Mouse (Mus musculus) heart, adult 2 months (tissue): ENCODE results near the gene Ppp1r14a. TPM values are rescaled to one million over a fixed set of nuclear protein-coding genes. Genes with fewer than 3 reads are reported as not detected.

Experiments used
- DNase-seq, 2 experiments: peaks; one replicate each; pipeline ENCODE4 v3.0.0; 2021
- H3K27ac ChIP-seq: fragments of 200-600 bp; 2 replicates; pipeline ENCODE4 v1.8.1; 2022
- H3K27me3 ChIP-seq: fragments of 200-500 bp; 2 replicates; pipeline ENCODE4 v1.6.1; 2012; ENCODE audit warnings: mild to moderate bottlenecking, low read length, inconsistent platforms, mixed read lengths; ENCODE audit not compliant: control insufficient read depth, insufficient read depth
- H3K36me3 ChIP-seq: fragments of 200-500 bp; 2 replicates; pipeline ENCODE4 v1.6.1; 2012; ENCODE audit warnings: low read length, inconsistent platforms; ENCODE audit not compliant: control insufficient read depth, insufficient read depth
- H3K4me1 ChIP-seq: fragments of 200-500 bp; 2 replicates; pipeline ENCODE4 v1.6.1; 2011; ENCODE audit warnings: low read length; ENCODE audit not compliant: control insufficient read depth, insufficient read depth
- H3K4me3 ChIP-seq: fragments of 200-600 bp; 2 replicates; pipeline ENCODE4 v1.8.1; 2022
- H3K79me2 ChIP-seq: fragments of 200-500 bp; replicated peaks from 2 replicates; pipeline ENCODE4 v1.6.1; 2012; ENCODE audit warnings: mild to moderate bottlenecking, inconsistent platforms, low read length, moderate library complexity, mixed read lengths; ENCODE audit not compliant: control insufficient read depth, insufficient read depth
- H3K9ac ChIP-seq: fragments of 200-500 bp; 2 replicates; pipeline ENCODE4 v1.6.1; 2012; ENCODE audit warnings: low read depth, mild to moderate bottlenecking, control low read depth, inconsistent platforms, low read length, mixed read lengths
- CTCF ChIP-seq: fragments of 200-600 bp; IDR thresholded peaks from 2 replicates; pipeline ENCODE4 v1.8.1; 2022; ENCODE audit warnings: antibody characterized with exemption, mild to moderate bottlenecking, moderate library complexity
- EP300 ChIP-seq: fragments of 200-500 bp; IDR thresholded peaks from 2 replicates; pipeline ENCODE4 v1.6.1; 2011; ENCODE audit warnings: low read depth, low read length, control low read depth; ENCODE audit not compliant: insufficient read depth
- POLR2A ChIP-seq: fragments of 200-500 bp; IDR thresholded peaks from 2 replicates; pipeline ENCODE4 v1.6.1; 2011; ENCODE audit warnings: mild to moderate bottlenecking, low read depth, low read length, control low read depth; ENCODE audit not compliant: insufficient read depth
- WGBS: fragments of 180-500 bp; shearing (Covaris S2); methylation state at CpG from one replicate; pipeline ENCODE4 v1.1.7; 2018; 5-methylcytosine and 5-hydroxymethylcytosine counted together
- intact Hi-C: fragments of 180-260 bp; cut with DNase I; formaldehyde crosslinking; loops from one replicate; pipeline ENCODE4 v1.15.1; 2025
- polyA plus RNA-seq: library from polyadenylated mRNA; depleted of rRNA; stranded (reverse); fragments of >200 nt; gene quantifications from 2 replicates; pipeline ENCODE4 v1.2.3, GENCODE M21; 2012
- total RNA-seq, 2 experiments: library from RNA; stranded (reverse); gene quantifications; 2 replicates each; pipeline ENCODE4 v1.2.3; 2021

Ppp1r14a gene
- total and polyA plus RNA-seq, 3 experiments, result 8.7 to 18.4 (median 10.3) TPM

- no peaks in the 10 kb centered on the region for H3K27me3 ChIP-seq
- peak overlapping the region; percentile 34 for H3K9ac ChIP-seq
- H3K4me1 ChIP-seq, result peaks cover 5% of the 10 kb centered on the region
- 47% methylated on average over 8 of the region's 8 CpGs for WGBS
- no peaks in the 10 kb centered on the region for H3K36me3 ChIP-seq
- TF ChIP-seq POLR2A, result no peak
- TF ChIP-seq EP300, result no peak
- TF ChIP-seq CTCF, result no peak
- no peaks in the 10 kb centered on the region for H3K79me2 ChIP-seq
- intact Hi-C loops, result no loop called here
- no peak overlapping the region for H3K4me3 ChIP-seq
- DNase-seq, result no peak
- peak overlapping the region; percentile 57 for H3K27ac ChIP-seq
These were observed 17.2 kb upstream of the Ppp1r14a start for GRCm38 (mm10) chr7:29271687-29272465.

GRCm38 (mm10) chr7:29276715-29277114 lies 12.4 kb upstream of the Ppp1r14a start:
- H3K27me3 ChIP-seq, result no peaks in the 10 kb centered on the region
- no peaks in the 10 kb centered on the region for H3K36me3 ChIP-seq
- H3K4me1 ChIP-seq, result peaks cover 6% of the 10 kb centered on the region
- DNase-seq, result no peak
- H3K27ac ChIP-seq, result no peak overlapping the region
- H3K79me2 ChIP-seq, result no peaks in the 10 kb centered on the region
- TF ChIP-seq EP300, result no peak
- no peak for TF ChIP-seq POLR2A
- no peak for TF ChIP-seq CTCF
- intact Hi-C loops, result no loop called here
- 37% methylated on average over 5 of the region's 5 CpGs for WGBS
- H3K4me3 ChIP-seq, result no peak overlapping the region
- no peak overlapping the region for H3K9ac ChIP-seq

GRCm38 (mm10) chr7:29277510-29277909 lies 11.6 kb upstream of the Ppp1r14a start:
- no peak overlapping the region for H3K9ac ChIP-seq
- H3K4me1 ChIP-seq, result peaks cover 7% of the 10 kb centered on the region
- H3K36me3 ChIP-seq, result no peaks in the 10 kb centered on the region
- intact Hi-C loops, result no loop called here
- TF ChIP-seq EP300 (no peak), POLR2A (no peak), CTCF (no peak)
- no peaks in the 10 kb centered on the region for H3K27me3 ChIP-seq
- no peak for DNase-seq
- no peak overlapping the region for H3K4me3 ChIP-seq
- 55% methylated on average over 4 of the region's 4 CpGs for WGBS
- no peaks in the 10 kb centered on the region for H3K79me2 ChIP-seq
- no peak overlapping the region for H3K27ac ChIP-seq

GRCm38 (mm10) chr7:29279261-29279660 lies 9.8 kb upstream of the Ppp1r14a start:
- Histone ChIP-seq H3K27ac (no peak overlapping the region), H3K9ac (no peak overlapping the region), H3K4me3 (no peak overlapping the region), H3K27me3 (no peaks in the 10 kb centered on the region), H3K4me1 (peaks cover 7% of the 10 kb centered on the region), H3K36me3 (no peaks in the 10 kb centered on the region), H3K79me2 (no peaks in the 10 kb centered on the region)
- DNase-seq, result no peak
- intact Hi-C loops, result no loop called here
- TF ChIP-seq CTCF (no peak), EP300 (no peak), POLR2A (no peak)

GRCm38 (mm10) chr7:29279924-29280323 lies 9.2 kb upstream of the Ppp1r14a start:
- H3K27me3 ChIP-seq, result no peaks in the 10 kb centered on the region
- H3K36me3 ChIP-seq, result no peaks in the 10 kb centered on the region
- no peaks in the 10 kb centered on the region for H3K79me2 ChIP-seq
- intact Hi-C loops, result loop anchor here (5.0 kb wide), 1 partner anchor 33 kb away; the partner anchor contains the start of gene 2200002D01Rik
- no peak overlapping the region for H3K27ac ChIP-seq
- 69% methylated on average over 8 of the region's 8 CpGs for WGBS
- H3K4me1 ChIP-seq, result peaks cover 7% of the 10 kb centered on the region
- no peak for TF ChIP-seq EP300
- TF ChIP-seq POLR2A, result no peak
- no peak for TF ChIP-seq CTCF
- DNase-seq, result no peak
- no peak overlapping the region for H3K4me3 ChIP-seq
- no peak overlapping the region for H3K9ac ChIP-seq

GRCm38 (mm10) chr7:29280801-29281200 lies 8.3 kb upstream of the Ppp1r14a start:
- peak overlapping the region; percentile 19 for H3K27ac ChIP-seq
- intact Hi-C loops, result loop anchor here (5.0 kb wide), 1 partner anchor 34 kb away; the partner anchor contains the start of gene 2200002D01Rik
- H3K4me1 ChIP-seq, result peaks cover 7% of the 10 kb centered on the region
- no peak for TF ChIP-seq POLR2A
- TF ChIP-seq EP300, result no peak
- no peak for TF ChIP-seq CTCF
- no peaks in the 10 kb centered on the region for H3K27me3 ChIP-seq
- WGBS, result 24% methylated on average over 13 of the region's 13 CpGs
- H3K36me3 ChIP-seq, result no peaks in the 10 kb centered on the region
- H3K9ac ChIP-seq, result no peak overlapping the region; the same call in none of the 2 replicates
- peak overlapping the region; percentile 77 for H3K4me3 ChIP-seq
- no peaks in the 10 kb centered on the region for H3K79me2 ChIP-seq
- no peak for DNase-seq
